ENCODE assay signal across 8 mouse cellular contexts in genomic region chr9:62456015-62456414, GRCm38 (mm10).
DNase-seq lines count a peak whose midpoint lies in the region; ATAC-seq and TF ChIP-seq lines count a peak whose summit lies in the region.

No protein-coding gene starts in this region.

- peak; percentile 96 for DNase-seq in heart, adult 11 months
- DNase-seq in heart, adult 8-10 months (ENCODE audit: low spot score), result no peak
- peak; percentile 81 to 87 for DNase-seq in cerebellum, postnatal 10 days
- DNase-seq in heart, embryonic 10.5 days (ENCODE audit: low spot score), result peak; percentile 89
- DNase-seq in lung, postnatal 0 days (ENCODE audit: low spot score), result peak; percentile 96
- DNase-seq in testis, postnatal 10 days (ENCODE audit: low spot score), result peak; percentile 74

- peak overlapping the region; percentile 82 for H3K27ac ChIP-seq in heart, embryonic 10.5 days
- H3K27ac ChIP-seq in kidney, embryonic 16.5 days (ENCODE audit: low read length), result peak overlapping the region; percentile 82
- H3K27ac ChIP-seq in lung, postnatal 0 days (ENCODE audit: low read length), result peak overlapping the region; percentile 67

- no peak overlapping the region; the same call in 1 of the 2 replicates for H3K9ac ChIP-seq in kidney, embryonic 16.5 days (replicated peaks; ENCODE audit: low read length)
- H3K9ac ChIP-seq in lung, postnatal 0 days (replicated peaks; ENCODE audit: low read depth), result no peak overlapping the region

- no peaks in the 10 kb centered on the region for H3K27me3 ChIP-seq in heart, embryonic 10.5 days (ENCODE audit: insufficient read depth, poor library complexity, severe bottlenecking)
- H3K27me3 ChIP-seq in kidney, embryonic 16.5 days (ENCODE audit: insufficient read depth, low read length), result no peaks in the 10 kb centered on the region
- no peaks in the 10 kb centered on the region for H3K27me3 ChIP-seq in lung, postnatal 0 days (replicated peaks; ENCODE audit: insufficient read depth, low read length)

- no peaks in the 10 kb centered on the region for H3K36me3 ChIP-seq in heart, embryonic 10.5 days
- H3K36me3 ChIP-seq in kidney, embryonic 16.5 days (ENCODE audit: insufficient read depth, low read length), result peaks cover 9% of the 10 kb centered on the region; the same call in 1 of the 2 replicates
- H3K36me3 ChIP-seq in lung, postnatal 0 days (ENCODE audit: insufficient read depth, low read length), result peaks cover 9% of the 10 kb centered on the region; the same call in 1 of the 2 replicates

- H3K4me1 ChIP-seq in heart, embryonic 10.5 days, result peaks cover 58% of the 10 kb centered on the region
- peaks cover 36% of the 10 kb centered on the region for H3K4me1 ChIP-seq in kidney, embryonic 16.5 days (ENCODE audit: insufficient read depth, low read length)
- H3K4me1 ChIP-seq in lung, postnatal 0 days (ENCODE audit: insufficient read depth, low read depth, low read length), result peaks cover 14% of the 10 kb centered on the region

- H3K4me2 ChIP-seq in kidney, embryonic 16.5 days (replicated peaks; ENCODE audit: low read depth, low read length), result no peak overlapping the region
- H3K4me2 ChIP-seq in lung, postnatal 0 days (replicated peaks; ENCODE audit: low read depth, low read length), result 0 out of 2 replicates have a peak overlapping the region, but pooled peaks have one; percentile 14

- TF ChIP-seq EP300 in lung, postnatal 0 days (IDR thresholded peaks at IDR 0.05), result peak; percentile 37; the same call in 1 of the 2 replicates

- peak; percentile 89 for ATAC-seq in kidney, embryonic 16.5 days (ENCODE audit: low FRiP score, low TSS enrichment)
- peak; percentile 95 for ATAC-seq in lung, postnatal 0 days
- ATAC-seq in erythroid progenitor cell, adult 5-6 weeks (replicated peaks; ENCODE audit: low FRiP score, poor library complexity, severe bottlenecking), result no peak

- 0 out of 2 replicates have a peak overlapping the region, but pooled peaks have one; percentile 10 for H3K4me3 ChIP-seq in heart, embryonic 10.5 days
- no peak overlapping the region for H3K4me3 ChIP-seq in kidney, embryonic 16.5 days (ENCODE audit: low read length)
- no peak overlapping the region for H3K4me3 ChIP-seq in lung, postnatal 0 days (ENCODE audit: low read depth, low read length)

- TF ChIP-seq CTCF in lung, postnatal 0 days (IDR thresholded peaks at IDR 0.05), result no peak

- H3K9me3 ChIP-seq in heart, embryonic 10.5 days, result no peaks in the 10 kb centered on the region
- no peaks in the 10 kb centered on the region for H3K9me3 ChIP-seq in kidney, embryonic 16.5 days (ENCODE audit: low read length)
- H3K9me3 ChIP-seq in lung, postnatal 0 days (ENCODE audit: low read length), result no peaks in the 10 kb centered on the region

- 20% methylated on average over 5 of the region's 5 CpGs for WGBS in heart, embryonic 10.5 days
- 24% methylated on average over 5 of the region's 5 CpGs for WGBS in kidney, embryonic 16.5 days
- WGBS in lung, postnatal 0 days, result 6% methylated on average over 5 of the region's 5 CpGs
